Mouse (Mus musculus): ENCODE data around the gene Brca1.

GRCm38 (mm10) chr11:101459716-101460115 is 92.0 kb downstream of the Brca1 start:
- no peak for TF ChIP-seq TCF12 (IDR thresholded peaks at IDR 0.05; ENCODE audit: insufficient read depth, poor library complexity, severe bottlenecking)
- TF ChIP-seq POLR2A (IDR thresholded peaks at IDR 0.05; ENCODE audit: insufficient read length, low read depth), result no peak
- no peak for TF ChIP-seq E2F4 (IDR thresholded peaks at IDR 0.05; ENCODE audit: insufficient read depth)

Data from myocyte (in vitro differentiated cells).